Mouse (Mus musculus): ENCODE measurements at regions not wholly inside any gene's neighbourhood (a gene's known extent, or its start where the extent isn't known, plus 50 kb on each side); places are given as distances from the start of the nearest gene placed in this dataset.
"Not testable (repeated sequence)": the region's sequence is repeated elsewhere in the genome, so short reads cannot be mapped to it uniquely, and the experiment has no call there.

DNA sequence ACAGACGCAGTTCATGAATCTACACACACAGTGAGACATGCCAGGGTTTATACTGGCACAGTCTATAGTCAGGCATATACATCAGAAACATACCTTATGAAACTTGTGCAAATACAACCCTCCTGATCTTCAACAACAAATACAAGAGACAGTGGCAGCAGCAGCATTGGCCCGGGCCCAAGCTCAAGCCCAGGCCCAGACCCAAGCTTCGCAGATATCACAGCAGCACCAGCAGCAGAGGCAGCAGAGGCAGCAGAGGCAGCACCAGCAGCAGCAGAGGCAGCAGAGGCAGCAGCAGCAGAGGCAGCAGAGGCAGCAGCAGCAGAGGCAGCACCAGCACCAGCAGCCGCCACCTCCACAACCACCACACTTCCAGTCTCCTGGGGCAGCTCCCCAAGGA lies 80.0 kb downstream of the Samd9l start:
- Histone ChIP-seq H3K9ac (replicated peaks; ENCODE audit: low read length) (no peak overlapping the region), H3K4me2 (ENCODE audit: low read depth, low read length) (no peak overlapping the region), H3K4me3 (ENCODE audit: low read length) (no peak overlapping the region), H3K27me3 (ENCODE audit: insufficient read depth, low read length) (no peaks in the 10 kb centered on the region), H3K9me3 (ENCODE audit: low read length) (no peaks in the 10 kb centered on the region), H3K4me1 (ENCODE audit: insufficient read depth, low read length) (no peaks in the 10 kb centered on the region), H3K27ac (no peak overlapping the region), H3K36me3 (ENCODE audit: insufficient read depth, low read length) (no peaks in the 10 kb centered on the region)
- no peak for TF ChIP-seq CTCF (IDR thresholded peaks at IDR 0.05; ENCODE audit: low read depth)
- ATAC-seq (no peak), DNase-seq (ENCODE audit: low spot score) (no peak)
- 88% methylated on average over 4 of the region's 4 CpGs for WGBS

DNA sequence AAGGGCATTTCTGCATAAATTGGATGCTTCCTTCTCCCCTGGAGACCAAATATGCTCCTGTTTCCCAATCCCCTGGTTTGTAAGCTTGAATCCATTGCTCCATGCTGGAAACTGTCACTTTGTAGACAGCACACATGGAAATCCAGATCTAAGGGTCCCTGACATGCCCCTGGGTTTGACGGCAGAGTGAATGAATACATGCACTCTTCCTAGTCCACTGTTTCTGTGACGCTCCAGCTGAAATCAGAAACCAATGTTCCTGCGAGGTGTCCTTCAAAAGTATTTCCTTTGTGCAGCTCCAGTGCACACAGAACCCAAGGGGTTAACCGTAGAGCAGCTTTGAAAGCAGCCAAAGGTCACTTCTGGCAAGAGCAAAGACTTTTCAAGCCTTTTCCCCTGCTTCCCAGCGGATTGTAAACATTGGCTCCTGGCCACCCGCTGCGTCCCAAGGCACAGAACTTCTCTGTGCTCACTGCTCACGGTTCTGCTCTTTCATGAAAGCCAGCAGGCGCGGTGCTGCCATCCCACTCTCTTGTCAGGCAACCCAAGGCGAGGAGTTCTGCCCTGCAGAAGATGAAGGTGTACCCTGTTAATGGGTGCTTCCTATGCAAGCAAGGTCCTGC lies 91.7 kb downstream of the Samd9l start:
- peak; percentile 49 for DNase-seq (ENCODE audit: low spot score)
- not testable (repeated sequence) for H3K4me1 ChIP-seq (ENCODE audit: insufficient read depth, low read length); ATAC-seq; H3K27me3 ChIP-seq (ENCODE audit: insufficient read depth, low read length); H3K27ac ChIP-seq; H3K36me3 ChIP-seq (ENCODE audit: insufficient read depth, low read length); H3K4me3 ChIP-seq (ENCODE audit: low read length); H3K9me3 ChIP-seq (ENCODE audit: low read length); H3K9ac ChIP-seq (replicated peaks; ENCODE audit: low read length)
- WGBS, result 3% methylated on average over 11 of the region's 11 CpGs
- peak overlapping the region; percentile 31; the same call in 1 of the 2 replicates for H3K4me2 ChIP-seq (ENCODE audit: low read depth, low read length)

DNA sequence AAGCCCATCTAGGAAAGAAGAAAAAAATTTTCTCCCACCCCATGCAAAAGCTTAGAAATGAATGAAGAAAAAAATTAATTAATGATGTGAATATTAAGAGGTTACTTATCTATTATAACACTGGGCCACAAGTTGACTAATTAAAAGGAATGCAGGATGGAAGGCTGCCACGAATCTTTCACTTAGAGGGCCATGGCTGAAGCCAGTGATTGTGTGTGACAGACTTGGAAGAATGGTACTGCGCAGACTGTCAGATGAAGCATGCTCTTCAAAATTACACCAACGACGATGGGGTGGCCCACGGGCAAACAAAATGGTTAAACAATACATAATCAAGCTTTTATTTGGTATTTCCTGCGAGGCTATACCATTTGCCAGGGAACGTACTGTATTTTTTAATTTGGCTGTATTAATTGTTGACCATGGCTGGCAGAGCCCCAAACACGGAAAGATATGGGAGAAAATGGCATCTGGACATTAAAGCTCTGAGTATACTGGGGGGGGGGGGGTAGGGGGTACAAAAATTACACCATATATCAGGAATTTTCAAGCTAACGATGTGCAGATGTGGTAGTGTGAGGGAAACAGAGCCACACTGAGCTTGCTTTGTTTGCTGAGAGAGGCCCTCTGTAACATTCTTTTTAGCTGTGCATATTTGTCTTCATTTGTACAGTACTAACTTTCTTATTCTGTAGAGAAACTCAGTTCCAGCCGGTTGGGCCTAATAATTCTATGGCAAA lies 94.3 kb downstream of the Samd9l start:
- DNase-seq (ENCODE audit: low spot score), result not testable (repeated sequence)

DNA sequence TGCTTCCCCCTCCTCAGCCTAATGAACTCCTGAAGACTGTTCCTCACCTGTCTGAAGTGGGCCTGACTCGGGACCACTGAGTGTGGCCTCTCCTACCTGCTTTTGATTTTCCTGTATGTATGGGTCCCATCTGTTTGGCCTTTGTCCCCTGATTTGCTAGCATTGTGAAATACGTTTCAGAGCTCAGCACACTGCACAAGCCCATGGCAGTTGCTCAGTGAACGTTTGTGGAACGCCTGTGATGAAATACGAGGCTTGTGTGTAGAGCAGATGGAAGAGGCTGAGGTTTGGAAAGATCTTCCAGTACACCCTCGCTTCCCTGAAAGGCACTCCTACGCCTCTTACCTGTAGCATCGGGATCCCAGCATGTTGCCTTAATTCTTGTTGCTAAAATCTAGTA lies 106.1 kb downstream of the Samd9l start:
- not testable (repeated sequence) for H3K27ac ChIP-seq; H3K4me1 ChIP-seq (ENCODE audit: insufficient read depth, low read length); DNase-seq (ENCODE audit: low spot score); H3K9ac ChIP-seq (replicated peaks; ENCODE audit: low read length); H3K9me3 ChIP-seq (ENCODE audit: low read length); H3K4me3 ChIP-seq (ENCODE audit: low read length); H3K4me2 ChIP-seq (ENCODE audit: low read depth, low read length); ATAC-seq; H3K36me3 ChIP-seq (ENCODE audit: insufficient read depth, low read length); H3K27me3 ChIP-seq (ENCODE audit: insufficient read depth, low read length)
- 84% methylated on average over 8 of the region's 8 CpGs for WGBS

More for the DNA sequence above, 94.3 kb downstream of the Samd9l start:
- not testable (repeated sequence) for ATAC-seq; H3K4me2 ChIP-seq (ENCODE audit: low read depth, low read length); H3K36me3 ChIP-seq (ENCODE audit: insufficient read depth, low read length); H3K4me1 ChIP-seq (ENCODE audit: insufficient read depth, low read length); H3K27me3 ChIP-seq (ENCODE audit: insufficient read depth, low read length); H3K9me3 ChIP-seq (ENCODE audit: low read length); H3K9ac ChIP-seq (replicated peaks; ENCODE audit: low read length); H3K4me3 ChIP-seq (ENCODE audit: low read length); H3K27ac ChIP-seq
- WGBS, result 57% methylated on average over 10 of the region's 10 CpGs

DNA sequence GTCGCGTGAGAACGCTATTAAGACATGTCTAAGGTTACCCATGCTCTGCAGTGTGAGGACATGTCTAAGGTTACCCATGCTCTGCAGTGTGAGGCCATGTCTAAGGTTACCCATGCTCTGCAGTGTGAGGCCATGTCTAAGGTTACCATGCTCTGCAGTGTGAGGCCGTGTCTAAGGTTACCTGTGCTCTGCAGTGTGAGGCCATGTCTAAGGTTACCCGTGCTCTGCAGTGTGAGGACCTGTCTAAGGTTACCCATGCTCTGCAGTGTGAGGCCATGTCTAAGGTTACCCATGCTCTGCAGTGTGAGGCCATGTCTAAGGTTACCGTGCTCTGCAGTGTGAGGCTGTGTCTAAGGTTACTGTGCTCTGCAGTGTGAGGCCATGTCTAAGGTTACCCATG lies 107.4 kb downstream of the Samd9l start:
- H3K27me3 ChIP-seq (ENCODE audit: insufficient read depth, low read length); H3K9me3 ChIP-seq (ENCODE audit: low read length); H3K9ac ChIP-seq (replicated peaks; ENCODE audit: low read length); H3K4me2 ChIP-seq (ENCODE audit: low read depth, low read length); H3K36me3 ChIP-seq (ENCODE audit: insufficient read depth, low read length); H3K4me1 ChIP-seq (ENCODE audit: insufficient read depth, low read length); ATAC-seq; H3K27ac ChIP-seq; H3K4me3 ChIP-seq (ENCODE audit: low read length); DNase-seq (ENCODE audit: low spot score): not testable (repeated sequence)
- WGBS, result 95% methylated on average over 6 of the region's 6 CpGs

DNA sequence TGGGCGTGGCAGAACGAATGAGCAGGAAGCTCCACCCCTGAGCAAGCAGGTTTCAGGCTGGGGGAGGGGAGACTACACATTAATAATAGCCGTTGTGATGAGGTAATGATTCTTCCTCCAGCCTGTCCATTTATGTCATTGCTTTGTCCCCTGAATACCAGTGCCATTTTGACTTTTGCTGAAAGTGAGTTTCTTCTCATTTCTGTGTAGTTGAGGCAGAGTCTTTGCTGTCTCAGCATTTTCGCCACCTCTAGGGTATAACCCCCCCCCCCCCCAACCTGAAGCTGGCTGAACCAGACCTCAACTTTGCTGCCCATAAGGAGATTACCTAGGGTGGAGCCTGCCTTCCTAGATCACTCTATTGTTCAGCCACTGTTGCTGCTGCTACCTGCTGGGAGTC lies 130.6 kb downstream of the Samd9l start:
- not testable (repeated sequence) for H3K4me1 ChIP-seq (ENCODE audit: insufficient read depth, low read length); H3K36me3 ChIP-seq (ENCODE audit: insufficient read depth, low read length); H3K27me3 ChIP-seq (ENCODE audit: insufficient read depth, low read length); H3K9ac ChIP-seq (replicated peaks; ENCODE audit: low read length); ATAC-seq; DNase-seq (ENCODE audit: low spot score); H3K4me3 ChIP-seq (ENCODE audit: low read length); H3K27ac ChIP-seq; H3K4me2 ChIP-seq (ENCODE audit: low read depth, low read length); H3K9me3 ChIP-seq (ENCODE audit: low read length)
- WGBS, result 85% methylated on average over 2 of the region's 4 CpGs

DNA sequence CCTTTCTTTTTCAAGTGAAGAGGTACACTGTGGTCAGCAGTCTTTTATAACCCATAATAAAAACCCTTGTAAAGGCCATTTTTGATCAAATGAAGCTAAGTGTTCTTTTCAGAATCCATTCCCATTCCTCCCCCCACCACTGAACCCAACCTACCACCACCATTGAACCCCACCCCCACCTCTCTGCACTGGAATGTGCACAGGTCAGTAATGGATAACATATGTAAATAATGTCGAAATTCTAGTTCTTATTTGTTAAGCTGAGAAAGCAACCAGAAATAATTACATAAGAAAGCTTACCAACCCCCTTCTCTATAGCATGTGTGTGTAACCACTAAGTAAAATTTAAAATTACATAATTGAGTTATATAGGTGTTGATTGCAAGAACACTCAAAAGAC lies 133.9 kb downstream of the Samd9l start:
- not testable (repeated sequence) for DNase-seq (ENCODE audit: low spot score); H3K27me3 ChIP-seq (ENCODE audit: insufficient read depth, low read length); H3K27ac ChIP-seq; H3K4me1 ChIP-seq (ENCODE audit: insufficient read depth, low read length); H3K9me3 ChIP-seq (ENCODE audit: low read length); H3K9ac ChIP-seq (replicated peaks; ENCODE audit: low read length); H3K36me3 ChIP-seq (ENCODE audit: insufficient read depth, low read length); H3K4me3 ChIP-seq (ENCODE audit: low read length); H3K4me2 ChIP-seq (ENCODE audit: low read depth, low read length); ATAC-seq
- 54% methylated on average over 1 of the region's 1 CpGs for WGBS
